Mouse (Mus musculus): ENCODE data around the gene Gulp1. TPM values are rescaled to one million over a fixed set of nuclear protein-coding genes. Genes with fewer than 3 reads are reported as not detected.

Gene Gulp1
- total and polyA plus RNA-seq, 3 experiments = not detected

DNA sequence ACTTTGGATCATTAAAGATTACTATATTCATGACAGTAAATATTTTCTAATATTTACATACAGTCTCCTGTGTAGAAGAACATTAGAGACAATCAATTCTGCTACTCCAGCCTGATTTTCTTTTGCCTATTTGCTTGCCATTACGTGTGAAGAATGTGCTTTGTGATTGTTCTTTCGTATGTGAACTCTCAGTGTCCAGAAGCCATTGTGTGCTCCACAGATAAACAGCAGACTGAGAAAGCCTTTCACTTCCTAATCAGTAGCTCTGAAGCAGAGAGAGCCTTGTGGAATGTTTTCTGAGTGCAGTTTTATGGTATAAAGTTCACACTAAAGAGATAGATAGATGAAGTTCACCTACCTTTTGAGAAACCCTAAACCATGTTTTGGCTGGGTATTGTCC lies 131.2 kb downstream of the Gulp1 start:
- H3K27me3 ChIP-seq (replicated peaks) = no peaks in the 10 kb centered on the region
- no peak overlapping the region for H3K4me3 ChIP-seq (replicated peaks in 1 of 3; ENCODE audit: low read depth in 2 of 3, low read length in 2 of 3, poor library complexity in 1 of 3)
- H3K36me3 ChIP-seq (replicated peaks in 1 of 2; ENCODE audit: control insufficient read depth in 1 of 2, insufficient read depth in 1 of 2, low read length in 1 of 2) = no peaks in the 10 kb centered on the region
- H3K79me2 ChIP-seq (replicated peaks; ENCODE audit: control insufficient read depth, extremely low read depth, insufficient read depth, poor library complexity, severe bottlenecking) = no peaks in the 10 kb centered on the region
- in situ Hi-C loops (cut with MboI; ENCODE audit: low pct_ligation_motif_present, low pct_unique_long_range_greater_than_20kb, low sequenced_read_pairs) = no loop called here
- no peaks in the 10 kb centered on the region for H3K9me3 ChIP-seq (replicated peaks; ENCODE audit: low read length)
- H3K27ac ChIP-seq (ENCODE audit: insufficient read depth, low read depth) = no peak overlapping the region
- dilution Hi-C loops (cut with MboI; ENCODE audit: extremely low pct_ligation_motif_present, extremely low pct_unique_long_range_greater_than_20kb, low sequenced_read_pairs) = no loop called here
- TF ChIP-seq ZC3H11A (IDR thresholded peaks at IDR 0.05; ENCODE audit: low read depth, low read length) = no peak
- no peak for TF ChIP-seq SMC3 (IDR thresholded peaks at IDR 0.05; ENCODE audit: low read depth, low read length)
- TF ChIP-seq CHD1 (IDR thresholded peaks at IDR 0.05; ENCODE audit: low read depth, low read length) = no peak
- DNase-seq (ENCODE audit: extremely low read depth) = no peak
- no peaks in the 10 kb centered on the region for H3K4me1 ChIP-seq (ENCODE audit: control insufficient read depth in 1 of 2, insufficient read depth in 2 of 2)
- H3K4me2 ChIP-seq (ENCODE audit: insufficient read depth, low read depth, poor library complexity, severe bottlenecking) = no peak overlapping the region
- no peak overlapping the region for H3K9ac ChIP-seq (ENCODE audit: insufficient read depth, low read depth)

GRCm38 (mm10) chr1:44683723-44684122 lies 132.4 kb downstream of the Gulp1 start:
- in situ Hi-C loops (cut with MboI; ENCODE audit: low pct_ligation_motif_present, low pct_unique_long_range_greater_than_20kb, low sequenced_read_pairs) (no loop called here), dilution Hi-C loops (cut with MboI; ENCODE audit: extremely low pct_ligation_motif_present, extremely low pct_unique_long_range_greater_than_20kb, low sequenced_read_pairs) (no loop called here)

DNA sequence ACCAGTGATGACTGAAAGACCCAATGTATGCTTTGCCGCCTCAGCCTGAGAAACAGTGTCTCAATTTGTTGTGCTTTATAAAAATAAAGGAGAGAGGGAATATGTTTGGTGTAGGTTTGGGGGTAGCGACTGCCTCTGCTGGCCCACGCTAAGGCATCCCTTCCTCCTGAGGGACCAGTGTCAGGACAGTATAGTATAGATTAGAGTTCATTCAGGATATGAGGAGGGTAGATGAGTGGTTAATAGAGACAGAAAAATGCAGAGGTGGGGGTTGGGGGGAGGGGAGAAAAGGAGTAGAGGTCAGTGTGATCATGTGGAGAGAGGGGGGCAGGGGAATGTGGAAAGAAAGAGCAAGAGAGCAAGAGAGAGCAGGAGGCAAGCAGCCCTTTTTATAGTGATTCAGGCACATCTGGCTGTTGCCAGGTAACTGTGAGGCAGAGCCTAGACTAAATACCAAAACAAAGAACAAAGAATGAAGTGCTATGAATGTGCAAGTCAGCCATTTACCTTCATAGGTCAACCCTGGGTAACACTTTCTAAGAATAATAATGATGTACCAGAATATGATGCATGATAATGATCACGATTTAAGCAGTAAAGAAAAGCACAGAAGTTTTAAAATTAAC lies 169.6 kb downstream of the Gulp1 start:
- H3K4me2 ChIP-seq (ENCODE audit: insufficient read depth, low read depth, poor library complexity, severe bottlenecking) = no peak overlapping the region
- dilution Hi-C loops (cut with MboI; ENCODE audit: extremely low pct_ligation_motif_present, extremely low pct_unique_long_range_greater_than_20kb, low sequenced_read_pairs) = no loop called here
- H3K4me3 ChIP-seq (replicated peaks in 1 of 3; ENCODE audit: low read depth in 2 of 3, low read length in 2 of 3, poor library complexity in 1 of 3) = no peak overlapping the region

More at GRCm38 (mm10) chr1:44683723-44684122, 132.4 kb downstream of the Gulp1 start:
- TF ChIP-seq HCFC1 (IDR thresholded peaks at IDR 0.05; ENCODE audit: low read depth, low read length) (no peak), ZC3H11A (IDR thresholded peaks at IDR 0.05; ENCODE audit: low read depth, low read length) (no peak), MEF2A (IDR thresholded peaks at IDR 0.05; ENCODE audit: borderline replicate concordance, low read depth, low read length) (no peak), ZNF384 (IDR thresholded peaks at IDR 0.05; ENCODE audit: low read depth, low read length) (no peak), ELF1 (IDR thresholded peaks at IDR 0.05; ENCODE audit: low read depth, low read length) (no peak), GABPA (IDR thresholded peaks at IDR 0.05; ENCODE audit: insufficient replicate concordance, low read depth, low read length) (no peak), CHD1 (IDR thresholded peaks at IDR 0.05; ENCODE audit: low read depth, low read length) (no peak), RCOR1 (conservative IDR thresholded peaks at IDR 0.05; ENCODE audit: low read depth, low read length) (no peak), SIN3A (IDR thresholded peaks at IDR 0.05; ENCODE audit: low read length) (no peak), E2F4 (IDR thresholded peaks at IDR 0.05; ENCODE audit: insufficient replicate concordance, low read depth, low read length) (no peak), MAFK (IDR thresholded peaks at IDR 0.05; ENCODE audit: insufficient replicate concordance, low read length) (no peak), UBTF (IDR thresholded peaks at IDR 0.05; ENCODE audit: low read depth, low read length) (no peak), CHD2 (IDR thresholded peaks at IDR 0.05; ENCODE audit: low read length) (no peak), BHLHE40 (IDR thresholded peaks at IDR 0.05; ENCODE audit: low read depth, low read length) (no peak), PAX5 (IDR thresholded peaks at IDR 0.05; ENCODE audit: low read length) (no peak)
- Histone ChIP-seq H3K9ac (ENCODE audit: insufficient read depth, low read depth) (no peak overlapping the region), H3K9me3 (replicated peaks; ENCODE audit: low read length) (no peaks in the 10 kb centered on the region), H3K79me2 (replicated peaks; ENCODE audit: control insufficient read depth, extremely low read depth, insufficient read depth, poor library complexity, severe bottlenecking) (no peaks in the 10 kb centered on the region), H3K36me3 (replicated peaks in 1 of 2; ENCODE audit: control insufficient read depth in 1 of 2, insufficient read depth in 1 of 2, low read length in 1 of 2) (no peaks in the 10 kb centered on the region), H3K27ac (ENCODE audit: insufficient read depth, low read depth) (no peak overlapping the region), H3K27me3 (replicated peaks) (no peaks in the 10 kb centered on the region), H3K4me1 (ENCODE audit: control insufficient read depth in 1 of 2, insufficient read depth in 2 of 2) (no peaks in the 10 kb centered on the region), H3K4me2 (ENCODE audit: insufficient read depth, low read depth, poor library complexity, severe bottlenecking) (no peak overlapping the region), H3K4me3 (replicated peaks in 1 of 3; ENCODE audit: low read depth in 2 of 3, low read length in 2 of 3, poor library complexity in 1 of 3) (no peak overlapping the region)
- no peak for DNase-seq (ENCODE audit: extremely low read depth)

More for the DNA sequence above, 169.6 kb downstream of the Gulp1 start:
- Histone ChIP-seq H3K27ac (ENCODE audit: insufficient read depth, low read depth) (no peak overlapping the region), H3K79me2 (replicated peaks; ENCODE audit: control insufficient read depth, extremely low read depth, insufficient read depth, poor library complexity, severe bottlenecking) (no peaks in the 10 kb centered on the region), H3K9ac (ENCODE audit: insufficient read depth, low read depth) (no peak overlapping the region), H3K36me3 (replicated peaks in 1 of 2; ENCODE audit: control insufficient read depth in 1 of 2, insufficient read depth in 1 of 2, low read length in 1 of 2) (no peaks in the 10 kb centered on the region), H3K27me3 (replicated peaks) (no peaks in the 10 kb centered on the region), H3K9me3 (replicated peaks; ENCODE audit: low read length) (no peaks in the 10 kb centered on the region), H3K4me1 (ENCODE audit: control insufficient read depth in 1 of 2, insufficient read depth in 2 of 2) (no peaks in the 10 kb centered on the region)
- no peak for TF ChIP-seq USF1 (IDR thresholded peaks at IDR 0.05; ENCODE audit: low read depth, low read length)
- TF ChIP-seq ZNF384 (IDR thresholded peaks at IDR 0.05; ENCODE audit: low read depth, low read length) = no peak
- no peak for TF ChIP-seq GABPA (IDR thresholded peaks at IDR 0.05; ENCODE audit: insufficient replicate concordance, low read depth, low read length)
- no peak for TF ChIP-seq CHD2 (IDR thresholded peaks at IDR 0.05; ENCODE audit: low read length)
- TF ChIP-seq NELFE (IDR thresholded peaks at IDR 0.05; ENCODE audit: low read depth, low read length) = no peak
- no peak for TF ChIP-seq KAT2A (IDR thresholded peaks at IDR 0.05; ENCODE audit: insufficient replicate concordance, low read length)
- in situ Hi-C loops (cut with MboI; ENCODE audit: low pct_ligation_motif_present, low pct_unique_long_range_greater_than_20kb, low sequenced_read_pairs) = no loop called here
- no peak for DNase-seq (ENCODE audit: extremely low read depth)

All from CH12.LX (cell line).